Mouse (Mus musculus) small intestine, adult 2 months (tissue): Measurements from ENCODE around the gene Dlx1. TPM values are rescaled to one million over a fixed set of nuclear protein-coding genes. Genes with fewer than 3 reads are reported as not detected.
A peak's percentile ranks its signal among the peaks of the same experiment; 100 is the strongest.

ENCODE experiments used
- H3K27ac ChIP-seq: fragments of 200-500 bp; 2 replicates; pipeline ENCODE4 v1.5.1; 2012; ENCODE audit warnings: low read depth, low read length, control low read depth, inconsistent platforms; ENCODE audit not compliant: insufficient read depth
- H3K27me3 ChIP-seq: fragments of 200-500 bp; 2 replicates; pipeline ENCODE4 v1.6.1; 2012; ENCODE audit warnings: mild to moderate bottlenecking, moderate library complexity, low read length, inconsistent platforms; ENCODE audit not compliant: control insufficient read depth, insufficient read depth
- H3K36me3 ChIP-seq: fragments of 200-500 bp; 2 replicates; pipeline ENCODE4 v1.6.1; 2012; ENCODE audit warnings: mild to moderate bottlenecking, low read length, control low read depth, inconsistent platforms; ENCODE audit not compliant: control insufficient read depth, insufficient read depth
- H3K4me1 ChIP-seq: fragments of 200-500 bp; 2 replicates; pipeline ENCODE4 v1.6.1; 2012; ENCODE audit warnings: low read length, inconsistent platforms, mixed read lengths; ENCODE audit not compliant: control insufficient read depth, insufficient read depth, insufficient read length
- H3K4me3 ChIP-seq: fragments of 200-500 bp; 2 replicates; pipeline ENCODE4 v1.5.1; 2012; ENCODE audit warnings: low read depth, mild to moderate bottlenecking, control low read depth, inconsistent platforms, low read length, moderate library complexity
- CTCF ChIP-seq: fragments of 200-500 bp; IDR thresholded peaks from 2 replicates; pipeline ENCODE4 v1.5.1; 2012; ENCODE audit warnings: low read depth, mild to moderate bottlenecking, control low read depth, inconsistent platforms, low read length, moderate library complexity, mixed read lengths; ENCODE audit not compliant: insufficient replicate concordance, insufficient read length; ENCODE audit errors: extremely low read depth
- POLR2A ChIP-seq: fragments of 200-500 bp; IDR thresholded peaks from 2 replicates; pipeline ENCODE4 v1.6.1; 2012; ENCODE audit warnings: low read depth, mild to moderate bottlenecking, control low read depth, inconsistent platforms, low read length, moderate library complexity
- WGBS: fragments of 180-500 bp; shearing (Covaris S2); methylation state at CpG from one replicate; pipeline ENCODE4 v1.1.7; 2018; 5-methylcytosine and 5-hydroxymethylcytosine counted together
- polyA plus RNA-seq: library from polyadenylated mRNA; depleted of rRNA; stranded (reverse); fragments of >200 nt; gene quantifications from 2 replicates; pipeline ENCODE4 v1.2.3, GENCODE M21; 2012

Dlx1 gene
- polyA plus RNA-seq, 1 experiment, result 0.32 TPM

DNA sequence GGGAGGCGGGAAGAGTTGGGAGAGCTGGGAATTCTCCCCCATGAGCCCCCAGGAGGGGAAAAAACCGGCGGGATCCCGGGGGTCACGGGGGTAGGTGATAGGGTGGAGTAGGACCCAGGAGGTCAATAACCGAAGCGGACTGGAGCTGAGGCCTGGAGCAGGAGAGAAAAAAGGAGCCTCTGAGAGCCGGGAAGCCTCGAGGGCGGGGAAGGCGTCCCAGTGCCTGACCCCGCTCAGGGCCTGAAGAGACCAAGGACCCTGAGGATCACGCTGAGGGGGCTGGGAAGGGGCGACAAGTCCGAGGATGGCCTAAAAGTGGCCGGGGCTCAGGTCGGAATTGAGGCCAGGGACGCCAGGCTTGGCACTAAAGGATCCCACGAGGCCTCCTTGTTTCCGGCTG, 16.0 kb downstream of the Dlx1 start:
- Histone ChIP-seq H3K4me3 (no peak overlapping the region), H3K4me1 (peaks cover 26% of the 10 kb centered on the region), H3K27ac (no peak overlapping the region), H3K27me3 (peaks cover 89% of the 10 kb centered on the region), H3K36me3 (no peaks in the 10 kb centered on the region)
- no peak for TF ChIP-seq POLR2A
- 7% methylated on average over 20 of the region's 20 CpGs for WGBS

DNA sequence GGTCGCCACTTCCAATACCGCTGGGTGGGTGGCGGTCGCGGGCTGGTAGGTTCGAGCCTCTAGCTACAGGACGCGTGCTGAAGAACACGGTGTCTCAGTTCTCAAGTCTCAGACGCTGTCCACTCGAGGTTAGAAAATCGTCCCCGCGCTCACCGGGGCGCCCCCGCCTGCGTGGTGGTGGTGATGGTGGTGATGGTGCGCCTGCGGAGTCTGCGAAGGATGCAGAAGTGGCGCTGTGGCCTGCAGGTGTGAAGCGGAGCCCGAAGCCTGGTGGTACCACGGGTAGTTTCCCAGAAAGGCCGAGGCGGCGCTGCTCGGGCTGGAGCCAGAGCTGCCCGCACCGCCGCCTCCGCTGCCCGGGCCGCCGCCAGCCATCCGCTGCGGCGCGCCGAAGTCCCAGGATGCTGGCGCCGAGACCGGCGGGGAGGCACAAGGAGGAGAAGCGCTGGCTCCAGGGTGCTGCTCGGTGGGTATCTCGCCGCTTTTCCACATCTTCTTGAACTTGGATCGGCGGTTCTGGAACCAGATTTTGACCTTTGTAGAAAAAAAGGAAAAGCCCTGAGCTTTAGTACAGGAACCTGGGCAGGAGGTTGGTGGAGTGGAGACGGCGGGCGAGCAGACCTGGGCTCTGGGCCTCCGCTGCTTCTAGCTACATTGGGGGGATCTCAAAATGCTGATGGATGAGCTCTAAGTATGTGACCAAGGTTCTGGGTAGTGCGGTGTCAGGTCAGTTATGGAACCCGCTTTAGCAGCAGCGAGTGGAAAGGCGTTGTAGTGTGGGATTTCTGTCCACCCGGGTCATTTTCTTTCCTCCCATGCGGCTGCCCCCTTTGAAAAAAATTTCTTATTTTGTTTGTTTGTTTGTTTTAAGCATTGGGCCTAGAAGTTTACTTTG, 16.7 kb downstream of the Dlx1 start:
- no peak overlapping the region for H3K27ac ChIP-seq
- peaks cover 87% of the 10 kb centered on the region for H3K27me3 ChIP-seq
- no peaks in the 10 kb centered on the region for H3K36me3 ChIP-seq
- no peak for TF ChIP-seq CTCF
- no peak for TF ChIP-seq POLR2A
- WGBS, result 4% methylated on average over 61 of the region's 61 CpGs
- H3K4me1 ChIP-seq, result peaks cover 26% of the 10 kb centered on the region
- H3K4me3 ChIP-seq, result peak overlapping the region; percentile 8; the same call in 1 of the 2 replicates

DNA sequence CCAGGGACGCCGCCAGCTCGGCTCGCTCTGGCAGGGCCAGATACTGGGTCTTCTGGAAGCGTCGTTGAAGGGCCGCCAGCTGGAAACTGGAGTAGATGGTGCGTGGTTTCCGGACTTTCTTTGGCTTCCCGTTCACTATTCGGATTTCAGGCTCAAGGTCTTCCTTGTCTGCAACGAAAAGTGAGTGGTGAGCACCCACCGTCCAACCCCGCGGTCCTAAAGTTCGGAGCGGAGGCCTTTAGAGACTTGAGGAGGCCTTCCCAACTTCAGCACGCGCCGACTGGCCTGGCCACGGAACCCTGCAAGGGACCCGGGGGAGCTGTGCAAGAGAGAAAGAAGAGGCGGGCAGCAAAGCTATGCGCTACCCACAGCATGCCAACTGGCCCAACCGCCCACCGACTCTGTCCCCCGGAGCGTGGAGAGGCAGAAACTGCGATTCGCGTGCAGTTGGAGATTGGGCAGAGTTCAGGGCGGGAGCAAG, 17.5 kb downstream of the Dlx1 start:
- Histone ChIP-seq H3K27me3 (peaks cover 81% of the 10 kb centered on the region), H3K27ac (no peak overlapping the region), H3K4me1 (peaks cover 26% of the 10 kb centered on the region), H3K4me3 (peak overlapping the region; percentile 23), H3K36me3 (no peaks in the 10 kb centered on the region)
- 5% methylated on average over 32 of the region's 32 CpGs for WGBS
- TF ChIP-seq CTCF (no peak), POLR2A (no peak)

DNA sequence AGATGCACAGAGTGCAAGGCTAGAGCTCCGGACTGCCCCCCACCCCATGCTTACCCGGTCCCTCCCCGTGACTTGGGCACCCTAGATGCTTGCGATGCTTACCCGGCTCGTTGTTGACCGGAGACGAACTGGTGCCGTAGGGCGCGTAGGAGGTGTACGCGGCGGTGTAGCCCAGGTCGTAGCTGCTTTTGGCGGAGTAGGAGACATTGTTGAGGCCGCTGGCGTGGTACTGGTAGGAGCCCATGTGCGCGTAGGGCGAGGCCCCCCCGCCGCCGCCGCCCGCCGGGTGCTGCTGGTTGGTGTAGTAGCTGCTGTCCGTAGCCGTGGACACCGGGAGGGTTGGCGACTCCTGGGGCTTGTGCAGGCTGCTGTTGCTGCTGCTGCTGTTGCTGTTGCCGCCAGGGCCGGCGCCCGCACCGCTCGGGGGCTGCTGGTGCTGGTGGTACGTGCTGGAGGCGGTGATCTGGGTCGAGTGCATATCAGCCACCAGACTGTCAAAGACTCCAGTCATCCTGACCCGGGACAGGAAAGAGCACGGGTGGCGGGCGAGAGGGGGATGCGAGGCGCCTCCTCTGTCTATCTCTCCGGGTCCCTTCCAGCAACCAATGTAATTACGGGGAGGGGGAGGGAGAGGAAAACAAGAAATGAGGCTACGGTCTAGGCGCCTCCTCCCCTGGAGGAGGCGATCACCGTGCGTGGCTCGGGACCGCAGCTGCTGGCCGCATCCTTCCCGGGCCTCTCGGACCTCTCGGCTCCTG, 18.1 kb downstream of the Dlx1 start:
- peaks cover 75% of the 10 kb centered on the region for H3K27me3 ChIP-seq
- 2% methylated on average over 58 of the region's 59 CpGs for WGBS
- no peak for TF ChIP-seq CTCF
- no peak for TF ChIP-seq POLR2A
- no peaks in the 10 kb centered on the region for H3K36me3 ChIP-seq
- peak overlapping the region; percentile 23 for H3K4me3 ChIP-seq
- no peak overlapping the region for H3K27ac ChIP-seq
- H3K4me1 ChIP-seq, result peaks cover 26% of the 10 kb centered on the region

DNA sequence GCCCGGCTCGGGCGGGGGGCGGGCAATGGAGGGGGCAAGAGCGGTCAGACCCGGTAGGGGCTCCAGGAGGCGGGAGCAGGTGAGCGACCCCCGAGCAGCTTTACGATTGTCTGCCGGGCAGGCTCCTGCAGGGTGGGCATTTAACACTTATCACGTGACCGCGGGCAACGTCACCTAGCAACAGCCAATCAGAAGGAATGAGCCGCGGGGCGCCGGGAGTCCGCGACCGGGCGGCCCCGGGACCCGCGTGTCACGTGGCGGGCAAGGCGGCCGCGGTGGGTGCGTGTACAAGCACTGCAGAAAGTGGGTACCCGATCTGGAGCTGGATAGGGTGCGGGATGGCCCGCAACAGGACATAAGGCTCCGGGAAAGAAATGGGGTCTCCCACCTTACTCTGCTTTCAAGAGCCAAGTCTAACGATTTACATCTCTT, 18.7 kb downstream of the Dlx1 start, which contains the start of gene Dlx2:
Gene Dlx2, minus strand, starts transcription at position 115 of the 432 bp plus-strand sequence.
- TF ChIP-seq CTCF (no peak), POLR2A (no peak)
- 1% methylated on average over 37 of the region's 37 CpGs for WGBS
- Histone ChIP-seq H3K4me1 (peaks cover 26% of the 10 kb centered on the region), H3K36me3 (no peaks in the 10 kb centered on the region), H3K4me3 (peak within 1 kb of the TSS; percentile 23), H3K27me3 (peaks cover 74% of the 10 kb centered on the region), H3K27ac (no peak within 1 kb of the TSS)

DNA sequence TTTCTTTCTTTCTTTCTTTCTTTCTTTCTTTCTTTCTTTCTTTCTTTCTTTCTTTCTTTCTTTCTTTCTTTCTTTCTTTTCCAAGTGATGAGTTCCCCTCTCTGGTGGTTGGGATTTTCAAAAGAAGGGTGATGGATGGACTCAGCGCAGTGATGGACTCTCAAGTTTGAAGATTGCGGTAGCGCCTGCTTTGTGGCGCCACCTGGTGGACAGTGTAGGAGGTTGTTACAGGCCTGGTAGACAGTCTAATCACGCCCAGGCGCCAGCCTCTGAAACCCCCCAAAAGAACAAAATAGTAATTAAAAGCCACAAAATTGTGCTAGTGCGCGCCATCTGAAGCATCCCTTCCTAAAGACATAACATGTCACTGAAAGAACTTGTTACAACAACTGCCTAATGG, 19.9 kb downstream of the Dlx1 start:
- whole genome bisulfite sequencing, result 3% methylated on average over 8 of the region's 8 CpGs
- Histone ChIP-seq H3K27ac (no peak overlapping the region), H3K4me3 (no peak overlapping the region), H3K36me3 (no peaks in the 10 kb centered on the region), H3K27me3 (peaks cover 70% of the 10 kb centered on the region), H3K4me1 (peaks cover 26% of the 10 kb centered on the region)
- TF ChIP-seq POLR2A (no peak), CTCF (peak; percentile 85; the same call in 1 of the 2 replicates)

DNA sequence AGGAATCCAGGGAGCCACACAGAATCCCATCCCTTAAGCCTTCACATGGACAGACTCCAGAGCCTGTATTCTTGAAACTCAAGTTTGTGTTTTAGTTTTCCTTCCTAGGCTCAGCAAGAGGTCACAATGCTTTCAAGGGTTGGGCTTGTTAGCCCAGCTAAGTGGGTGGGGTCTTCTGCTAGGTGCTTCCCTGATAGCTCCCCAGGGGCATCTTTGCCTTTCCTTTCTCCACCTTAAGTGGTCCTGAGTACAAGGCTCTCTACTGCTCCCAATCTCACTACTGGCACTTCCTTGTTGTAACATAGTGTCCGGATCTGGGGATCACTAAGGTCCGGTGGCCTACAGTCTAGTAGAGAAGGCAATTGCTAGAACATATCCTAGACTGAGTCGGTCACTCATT, 22.4 kb downstream of the Dlx1 start:
- Histone ChIP-seq H3K36me3 (no peaks in the 10 kb centered on the region), H3K27ac (no peak overlapping the region), H3K4me1 (peaks cover 16% of the 10 kb centered on the region), H3K27me3 (peaks cover 57% of the 10 kb centered on the region), H3K4me3 (no peak overlapping the region)
- TF ChIP-seq CTCF, result no peak
- no peak for TF ChIP-seq POLR2A
- WGBS, result 20% methylated on average over 3 of the region's 3 CpGs
